Mouse (Mus musculus) midbrain, embryonic 12.5 days (tissue): ENCODE measurements around the gene Olfr462. TPM values are rescaled to one million over a fixed set of nuclear protein-coding genes. Genes with fewer than 3 reads are reported as not detected.

Experiments
- ATAC-seq: fragments of 200-750 bp; cut with Nextera tagmentation; 2 replicates; pipeline ENCODE4 v1.8.0; 2017; ENCODE audit warnings: low read depth, moderate TSS enrichment, moderate library complexity; ENCODE audit not compliant: low FRiP score
- H3K27ac ChIP-seq: fragments of 300-500 bp; sonication (generic); replicated peaks from 2 replicates; pipeline ENCODE4 v1.5.1; 2016; ENCODE audit warnings: mild to moderate bottlenecking
- H3K27me3 ChIP-seq: fragments of 300-500 bp; sonication (generic); 2 replicates; pipeline ENCODE4 v1.6.1; 2016; ENCODE audit warnings: mild to moderate bottlenecking
- H3K36me3 ChIP-seq: fragments of 300-500 bp; sonication (generic); 2 replicates; pipeline ENCODE4 v1.6.1; 2016
- H3K4me1 ChIP-seq: fragments of 300-500 bp; sonication (generic); 2 replicates; pipeline ENCODE4 v1.6.1; 2016
- H3K4me2 ChIP-seq: fragments of 300-500 bp; sonication (generic); replicated peaks from 2 replicates; pipeline ENCODE4 v1.6.1; 2016; ENCODE audit warnings: mild to moderate bottlenecking, moderate library complexity
- H3K4me3 ChIP-seq: fragments of 300-500 bp; sonication (generic); 2 replicates; pipeline ENCODE4 v1.5.1; 2016; ENCODE audit warnings: mild to moderate bottlenecking
- H3K9ac ChIP-seq: fragments of 300-500 bp; sonication (generic); replicated peaks from 2 replicates; pipeline ENCODE4 v1.6.1; 2016; ENCODE audit warnings: mild to moderate bottlenecking, moderate library complexity
- H3K9me3 ChIP-seq: fragments of 300-500 bp; sonication (generic); 2 replicates; pipeline ENCODE4 v1.6.1; 2016; ENCODE audit warnings: mild to moderate bottlenecking
- WGBS: fragments of 180-500 bp; shearing (Covaris S2); methylation state at CpG from one replicate; pipeline ENCODE4 v1.1.7; 2016; 5-methylcytosine and 5-hydroxymethylcytosine counted together
- polyA plus RNA-seq: library from polyadenylated mRNA; unstranded; fragments of >200 nt; fragmentation: Nextera tagmentation; extraction: Ambion mirVana; gene quantifications from 2 replicates; pipeline ENCODE4 v1.2.1, GENCODE M21; 2016

Olfr462 gene
- polyA plus RNA-seq, 1 experiment from 2014 or later: not detected

- no peaks in the 10 kb centered on the region; the same call in 1 of the 2 replicates for H3K27me3 ChIP-seq
- H3K9ac ChIP-seq: no peak overlapping the region
- ATAC-seq: no peak
- H3K9me3 ChIP-seq: no peaks in the 10 kb centered on the region
- no peaks in the 10 kb centered on the region for H3K4me1 ChIP-seq
- no peak overlapping the region for H3K27ac ChIP-seq
- H3K36me3 ChIP-seq: no peaks in the 10 kb centered on the region
- no peak overlapping the region for H3K4me2 ChIP-seq
- WGBS: 90% methylated on average over 3 of the region's 3 CpGs
- no peak overlapping the region for H3K4me3 ChIP-seq
Measured at GRCm38 (mm10) chr11:87841436-87841835, 50.6 kb downstream of the Olfr462 start.

- Histone ChIP-seq H3K4me1 (no peaks in the 10 kb centered on the region), H3K27me3 (no peaks in the 10 kb centered on the region; the same call in 1 of the 2 replicates), H3K4me3 (no peak overlapping the region), H3K36me3 (no peaks in the 10 kb centered on the region), H3K9me3 (no peaks in the 10 kb centered on the region), H3K4me2 (no peak overlapping the region), H3K9ac (no peak overlapping the region), H3K27ac (no peak overlapping the region)
- no peak for ATAC-seq
- 89% methylated on average over 8 of the region's 8 CpGs for WGBS
Measured at GRCm38 (mm10) chr11:87840676-87841075, 51.4 kb downstream of the Olfr462 start.

Other genes starting within 250 kb of the Olfr462 start
- 0.93 and 1.5 TPM in 2 replicates for gene Rnf43, start 229.5 kb downstream of the Olfr462 start, polyA plus RNA-seq
- 139 and 145 TPM in 2 replicates for gene Supt4a, start 154.7 kb downstream of the Olfr462 start, polyA plus RNA-seq
- gene Tspoap1, start 131.7 kb downstream of the Olfr462 start, polyA plus RNA-seq: 40.6 and 43.5 TPM in 2 replicates
- gene Mpo, start 98.7 kb downstream of the Olfr462 start, polyA plus RNA-seq: 0.97 and 1.2 TPM in 2 replicates
- gene Lpo, start 64.0 kb downstream of the Olfr462 start, polyA plus RNA-seq: 0.99 and 1.0 TPM in 2 replicates
- gene Mks1, start 39.1 kb downstream of the Olfr462 start, polyA plus RNA-seq: 14.8 and 18.8 TPM in 2 replicates
- gene Epx, start 16.7 kb downstream of the Olfr462 start, polyA plus RNA-seq: not detected in 2 replicates
- not detected in 2 replicates for gene Olfr463, start 5.1 kb upstream of the Olfr462 start, polyA plus RNA-seq
- gene Olfr464, start 28.7 kb upstream of the Olfr462 start, polyA plus RNA-seq: not detected in 2 replicates
- gene Dynll2, start 95.3 kb upstream of the Olfr462 start, polyA plus RNA-seq: 38.1 and 40.8 TPM in 2 replicates
- gene Srsf1, start 155.1 kb upstream of the Olfr462 start, polyA plus RNA-seq: 484 and 550 TPM in 2 replicates
- gene Vezf1, start 176.0 kb upstream of the Olfr462 start, polyA plus RNA-seq: 88.6 and 95.5 TPM in 2 replicates
- 40.5 and 45.7 TPM in 2 replicates for gene Cuedc1, start 205.8 kb upstream of the Olfr462 start, polyA plus RNA-seq